Mouse (Mus musculus): Measurements from ENCODE around the gene Pwwp2a.

Gene Pwwp2a

DNA sequence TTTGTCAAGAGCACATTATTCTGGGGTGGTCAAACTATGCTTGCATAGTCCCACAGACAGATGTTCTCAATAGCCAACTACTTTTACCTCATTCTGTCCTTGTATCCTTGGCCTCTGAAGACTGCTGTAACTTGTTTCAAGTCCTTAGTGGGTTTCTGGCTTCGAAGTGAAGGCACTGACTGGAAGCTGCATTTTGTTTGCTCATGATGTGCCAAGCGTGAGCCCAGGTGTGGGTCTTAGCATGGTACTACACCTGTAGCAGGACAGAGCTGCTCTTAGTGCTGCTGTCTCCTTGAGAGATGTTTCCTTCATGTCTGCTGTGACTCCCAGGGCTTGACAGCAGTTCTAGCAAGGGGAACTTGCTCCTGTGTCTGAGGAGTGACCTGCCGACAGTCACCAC lies 41.6 kb downstream of the Pwwp2a start:
- no peak for DNase-seq (ENCODE audit: low read depth, low spot score)

- no peak for DNase-seq (ENCODE audit: low read depth, low spot score)
Measured at GRCm38 (mm10) chr11:43727796-43728195, 46.0 kb downstream of the Pwwp2a start.

GRCm38 (mm10) chr11:43728737-43729301 lies 47.0 kb downstream of the Pwwp2a start:
- DNase-seq (ENCODE audit: low read depth, low spot score), result no peak

DNA sequence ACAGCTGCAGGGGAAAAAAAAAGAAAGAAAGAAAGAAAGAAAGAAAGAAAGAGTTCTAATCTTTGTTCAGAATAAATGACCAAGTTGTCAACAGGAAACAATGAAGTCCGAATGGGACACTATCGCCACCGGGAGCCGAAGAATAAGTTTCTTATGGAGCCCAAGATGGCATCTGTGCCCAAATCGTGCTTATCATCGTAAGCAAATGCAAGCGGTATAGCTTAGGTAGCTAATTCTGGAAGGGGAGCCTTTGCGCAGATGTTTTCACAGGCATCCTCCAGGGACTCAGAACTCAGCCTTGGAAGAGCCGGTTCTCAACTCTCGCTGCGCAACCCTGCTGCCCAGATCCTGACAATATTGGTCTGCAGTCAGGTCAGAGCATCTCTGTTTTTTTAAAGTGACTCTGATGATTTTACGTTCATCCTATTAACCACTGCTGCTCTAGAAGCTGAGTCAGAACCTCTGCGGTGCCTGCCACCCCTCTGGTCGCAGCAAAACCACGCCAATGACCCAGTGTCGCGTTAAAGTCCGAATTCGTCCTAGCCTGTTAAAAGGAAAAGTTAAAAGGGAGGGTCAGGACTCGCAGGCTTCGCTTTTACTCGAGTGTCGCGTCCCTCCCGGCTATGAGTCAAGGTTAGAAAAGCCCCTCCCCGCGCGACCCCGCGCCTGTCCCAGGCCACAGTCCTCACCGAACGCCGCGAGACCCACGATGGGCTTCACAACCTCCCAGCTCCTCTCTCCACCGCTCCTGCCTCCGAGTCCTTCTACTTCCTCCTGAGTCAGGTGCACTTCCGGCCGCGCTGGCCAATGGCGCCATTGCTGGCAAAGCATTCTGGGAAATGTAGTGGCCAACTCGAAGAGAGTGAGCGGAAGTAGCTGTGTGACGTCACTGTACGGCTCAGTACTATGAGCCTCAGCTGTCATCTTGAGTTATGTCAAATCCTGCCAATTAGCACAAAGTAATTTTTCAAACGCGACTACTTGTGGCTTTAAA lies 65.7 kb downstream of the Pwwp2a start, which contains the start of gene Ttc1:
TSS of gene Ttc1 (minus strand) at position 776 of the 994 bp plus-strand sequence.
- peak; percentile 93 for DNase-seq (ENCODE audit: low read depth, low spot score)

GRCm38 (mm10) chr11:43751542-43751941 lies 69.7 kb downstream of the Pwwp2a start:
- DNase-seq (ENCODE audit: low read depth, low spot score), result no peak

DNA sequence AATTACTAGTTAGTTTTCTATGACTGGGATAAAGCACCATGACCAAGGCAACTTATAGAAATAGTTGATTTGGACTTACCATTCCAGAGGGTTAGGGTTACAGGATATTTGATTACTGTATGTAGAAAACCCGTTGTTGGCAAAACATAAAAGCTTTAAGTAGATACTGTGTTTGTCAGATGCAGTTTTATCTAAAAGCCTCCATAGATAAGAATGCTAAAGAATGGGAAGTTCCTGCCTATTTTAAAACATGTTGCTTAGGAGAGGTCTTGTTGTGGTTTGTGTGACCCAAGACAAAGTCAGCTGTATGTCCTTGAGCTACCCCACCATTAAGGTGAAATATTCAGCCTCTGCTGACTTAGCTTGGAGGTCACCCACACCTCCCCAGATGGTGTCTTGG lies 72.8 kb downstream of the Pwwp2a start:
- no peak for DNase-seq (ENCODE audit: low read depth, low spot score)

DNA sequence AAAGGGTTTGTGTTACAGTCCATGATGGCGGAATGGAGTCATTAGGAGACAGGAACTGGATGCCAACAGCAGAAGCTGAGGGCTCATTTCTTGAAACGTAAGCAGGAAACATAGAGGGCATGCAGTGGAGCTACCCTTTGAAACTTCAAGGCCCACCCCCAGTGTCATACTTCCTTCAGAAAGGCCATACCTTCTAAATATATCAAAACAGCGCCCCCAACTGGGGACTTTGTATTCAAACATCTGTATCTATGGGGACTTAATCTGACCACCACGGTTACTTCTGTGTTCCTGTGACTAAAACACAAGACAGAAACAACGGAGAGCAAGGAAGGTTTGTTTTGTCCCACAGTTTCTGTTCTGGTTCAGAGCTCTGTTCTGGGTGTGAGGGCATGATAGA lies 73.6 kb downstream of the Pwwp2a start:
- no peak for DNase-seq (ENCODE audit: low read depth, low spot score)

DNA sequence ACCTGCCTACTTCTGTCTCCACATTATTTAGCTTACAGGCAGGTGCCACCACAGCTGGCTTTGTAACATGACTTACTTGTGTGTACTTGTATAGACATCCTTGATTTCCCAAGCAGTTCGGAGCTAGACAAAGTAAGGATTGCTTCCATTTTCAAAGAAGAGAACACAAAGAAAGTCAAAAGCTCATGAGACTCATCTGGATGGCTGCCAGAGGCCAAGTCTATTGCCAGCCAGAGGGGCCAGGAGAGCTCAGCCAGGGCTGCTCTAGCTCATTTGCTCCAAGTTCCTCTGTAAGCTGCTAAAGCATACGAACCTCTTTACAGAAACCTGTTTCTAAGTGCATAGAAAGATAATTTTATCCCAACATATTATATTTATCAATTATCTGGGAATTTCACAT lies 76.6 kb downstream of the Pwwp2a start:
- no peak for DNase-seq (ENCODE audit: low read depth, low spot score)

DNA sequence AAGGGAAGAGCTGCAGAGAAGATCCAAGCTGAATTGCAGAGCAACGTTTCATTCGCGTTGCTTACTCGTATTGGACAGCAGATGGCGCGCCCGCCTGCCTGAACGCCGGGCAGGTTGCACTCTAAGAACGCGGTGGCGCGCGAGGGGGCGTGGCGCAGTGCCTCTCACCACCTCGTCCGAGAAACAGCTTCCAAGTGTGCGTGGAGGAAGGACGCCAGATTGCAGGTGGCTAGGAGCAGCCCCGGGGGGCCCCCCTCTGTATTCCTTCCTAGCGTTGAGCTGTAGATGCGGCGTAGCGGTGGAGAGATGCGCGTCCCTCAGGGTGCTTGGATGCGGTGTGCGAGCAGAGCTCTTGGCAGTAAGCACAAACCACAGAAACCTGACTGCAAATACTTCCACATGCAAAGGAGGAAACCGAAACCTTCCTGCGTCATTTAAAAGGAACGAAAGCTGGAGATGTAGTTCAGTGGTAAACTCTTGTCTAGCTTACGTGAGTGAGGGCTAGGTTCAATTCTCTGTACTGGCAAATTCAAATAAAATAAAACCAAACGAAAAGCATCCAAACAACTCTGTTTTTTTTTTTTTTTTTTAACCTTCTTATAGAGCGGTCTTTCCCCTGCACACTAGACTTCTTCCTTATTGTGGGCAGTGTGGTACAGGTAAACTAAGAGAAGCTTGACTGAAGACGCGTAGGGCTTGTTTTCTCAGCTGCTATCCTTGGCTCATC lies 85.3 kb downstream of the Pwwp2a start:
- peak; percentile 23 for DNase-seq (ENCODE audit: low read depth, low spot score)

DNA sequence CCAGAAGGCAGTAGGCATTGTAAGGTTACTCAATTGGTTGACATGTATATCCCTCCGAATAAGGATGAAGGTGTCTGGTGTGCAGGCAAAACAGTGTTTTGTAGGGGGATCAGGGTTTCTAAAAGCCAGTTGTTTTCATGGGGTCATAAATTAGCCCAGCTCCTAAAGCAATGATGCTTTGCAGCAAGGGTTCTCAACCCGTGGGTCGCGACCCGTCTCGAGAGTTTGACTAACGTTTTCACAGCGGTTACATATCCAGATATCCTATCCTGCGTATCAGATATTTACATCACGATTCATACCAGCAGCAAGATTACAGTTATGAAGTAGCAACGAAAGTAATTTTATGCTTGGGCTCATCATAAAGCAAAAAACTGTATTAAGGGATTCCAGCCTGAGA lies 86.0 kb downstream of the Pwwp2a start:
- DNase-seq (ENCODE audit: low read depth, low spot score), result no peak

DNA sequence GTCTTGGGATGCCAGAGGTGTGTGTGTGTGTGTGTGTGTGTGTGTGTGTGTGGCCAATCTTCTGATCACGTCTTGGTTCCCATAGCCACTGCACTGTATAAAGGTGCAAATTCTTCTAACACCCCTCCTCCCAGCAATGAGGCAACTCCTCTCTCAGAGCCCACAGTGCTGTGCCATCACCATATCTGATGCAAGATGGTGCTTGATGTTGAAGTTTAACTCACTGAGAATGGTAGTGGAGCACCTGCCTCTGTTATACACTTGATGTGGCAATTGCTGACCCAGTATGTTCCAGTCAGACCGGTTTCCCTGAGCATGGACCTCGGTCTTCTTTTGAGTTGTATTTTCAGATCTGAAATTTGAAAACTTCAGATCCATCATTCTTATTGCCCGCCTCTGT lies 88.3 kb downstream of the Pwwp2a start:
- no peak for DNase-seq (ENCODE audit: low read depth, low spot score)

Data from retina, adult 2 months (tissue).